22 mouse cellular contexts compared by ENCODE assay signal in genomic region chr9:36873796-36874195, GRCm38 (mm10). TPM values are rescaled to one million over a fixed set of nuclear protein-coding genes. Genes with fewer than 3 reads are reported as not detected.
"Had no signal": no experiment of that assay in that cellular context is flagged by ENCODE, and none has a peak within 500 bp of the region (broad histone marks: within the 10 kb centered on the region; RNA-seq: fewer than 3 reads in every experiment).

No protein-coding gene starts in this region.

- H3K27me3 ChIP-seq: liver, embryonic 15.5 days; lung, embryonic 15.5 days; megakaryocyte, embryonic 14.5 days; midbrain, embryonic 13.5 days; midbrain, embryonic 15.5 days; neural tube, embryonic 13.5 days; neural tube, embryonic 15.5 days had no signal

- H3K27ac ChIP-seq: liver, embryonic 15.5 days; lung, embryonic 15.5 days; macrophage; midbrain, embryonic 13.5 days; midbrain, embryonic 15.5 days; neural tube, embryonic 13.5 days; neural tube, embryonic 15.5 days had no signal

- H3K4me3 ChIP-seq: liver, embryonic 15.5 days; lung, embryonic 15.5 days; megakaryocyte, embryonic 14.5 days; midbrain, embryonic 13.5 days; midbrain, embryonic 15.5 days; neural tube, embryonic 13.5 days; neural tube, embryonic 15.5 days had no signal

- H3K4me2 ChIP-seq: liver, embryonic 15.5 days; lung, embryonic 15.5 days; midbrain, embryonic 11.5 days; midbrain, embryonic 13.5 days; midbrain, embryonic 15.5 days; neural tube, embryonic 13.5 days; neural tube, embryonic 15.5 days had no signal

- DNase-seq: liver, postnatal 0 days; lung, adult 2 months; lung, postnatal 14 days; lung, postnatal 36 days; retina, postnatal 1 day; right cerebral cortex, adult 18-20 months; right cerebral cortex, postnatal 14 days; spleen, adult 18-20 months; thymus, adult 2 months; thymus, postnatal 25 days; thymus, postnatal 4 days had no signal

- H3K36me3 ChIP-seq: liver, embryonic 15.5 days; lung, embryonic 15.5 days had no signal

RNA-seq across cellular contexts. Expression of gene Fez1, which starts 52.1 kb away (rescaled TPM):
- total RNA-seq: megakaryocyte progenitor cell, adult 5-6 weeks; monocyte, adult 5-6 weeks had no signal
- polyA plus RNA-seq: macrophage had no signal
